Mouse (Mus musculus): ENCODE results near the gene Rab30.

Gene Rab30

GRCm38 (mm10) chr7:92802158-92802557 is 60.8 kb downstream of the Rab30 start:
- no peak for DNase-seq

DNA sequence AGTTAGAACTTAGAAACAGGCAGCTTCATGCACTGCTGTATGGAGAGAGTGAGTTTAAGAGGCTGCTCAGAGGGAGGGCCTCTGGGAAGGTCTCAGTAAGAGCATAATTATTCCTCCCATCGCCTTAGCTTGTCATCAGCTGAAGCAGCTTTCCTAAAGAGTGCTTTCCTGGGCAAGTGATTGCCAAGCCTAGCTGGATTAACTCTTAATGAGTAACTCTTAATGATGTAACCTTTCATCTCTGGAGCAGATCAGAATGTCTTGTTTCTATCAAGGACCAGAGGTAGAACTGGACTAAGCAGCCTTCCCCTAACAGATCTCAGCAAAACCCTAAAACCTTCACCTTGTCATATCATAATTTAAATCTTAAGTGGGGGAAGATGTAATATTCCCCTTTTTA is 61.8 kb downstream of the Rab30 start:
- no peak for DNase-seq

GRCm38 (mm10) chr7:92804919-92805668 is 63.7 kb downstream of the Rab30 start:
- no peak for DNase-seq

DNA sequence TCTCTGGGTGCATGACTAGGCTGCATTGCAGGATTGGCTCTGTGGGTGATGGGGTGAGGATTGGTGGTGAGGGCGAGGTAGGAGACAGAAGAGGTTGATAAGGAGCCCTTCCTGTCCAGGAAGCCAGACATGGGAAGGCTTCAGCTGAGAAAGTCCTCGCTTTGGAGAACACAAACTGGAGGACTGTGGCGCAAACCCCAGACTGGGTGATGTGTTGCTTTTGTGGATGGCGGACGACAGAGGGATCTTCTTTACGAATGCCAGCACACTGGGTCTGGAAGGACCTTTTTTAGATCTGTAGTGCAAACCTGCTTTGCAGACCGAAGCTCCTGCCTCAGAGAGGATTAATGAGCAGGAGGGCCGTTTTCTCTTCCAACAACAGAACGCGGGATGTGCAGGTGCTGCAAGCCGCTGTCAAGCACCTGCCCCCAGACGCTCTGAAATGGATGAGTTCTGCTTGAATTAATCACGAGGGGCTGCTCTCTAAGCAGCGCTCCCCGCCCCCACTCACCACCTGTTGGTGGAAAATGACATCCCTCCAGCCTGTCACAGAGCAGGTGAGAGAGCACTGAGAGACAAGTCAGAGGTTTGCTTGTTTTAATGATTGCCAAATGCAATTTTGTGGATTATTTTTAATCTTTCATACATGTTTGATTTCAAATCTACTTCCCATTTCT is 65.2 kb downstream of the Rab30 start:
- no peak for DNase-seq

- DNase-seq: no peak
Observed at GRCm38 (mm10) chr7:92807482-92807881, 66.1 kb downstream of the Rab30 start.

GRCm38 (mm10) chr7:92811667-92812279 is 70.4 kb downstream of the Rab30 start:
- DNase-seq: no peak

DNA sequence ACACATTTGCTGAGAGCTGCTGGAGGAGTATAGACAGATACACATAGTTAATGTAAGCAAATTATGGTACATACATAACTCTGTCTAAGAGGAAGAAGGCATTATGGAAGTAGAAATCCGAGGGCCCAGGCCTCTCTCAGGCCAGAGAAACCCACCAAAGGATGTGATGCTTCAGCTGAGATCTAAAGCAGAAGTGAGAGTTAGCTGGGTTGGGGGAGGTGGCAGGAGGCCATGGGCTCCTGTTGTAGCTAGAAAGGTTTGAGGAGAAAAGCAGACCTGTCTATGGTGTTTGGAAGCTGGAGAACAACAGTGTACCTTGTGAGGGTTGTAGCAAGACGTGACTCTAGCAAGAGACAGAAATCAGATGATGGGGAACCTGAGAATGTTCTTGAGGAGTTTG is 75.8 kb downstream of the Rab30 start:
- DNase-seq: no peak

- DNase-seq: no peak
Observed at GRCm38 (mm10) chr7:92817886-92818285, 76.5 kb downstream of the Rab30 start.

DNA sequence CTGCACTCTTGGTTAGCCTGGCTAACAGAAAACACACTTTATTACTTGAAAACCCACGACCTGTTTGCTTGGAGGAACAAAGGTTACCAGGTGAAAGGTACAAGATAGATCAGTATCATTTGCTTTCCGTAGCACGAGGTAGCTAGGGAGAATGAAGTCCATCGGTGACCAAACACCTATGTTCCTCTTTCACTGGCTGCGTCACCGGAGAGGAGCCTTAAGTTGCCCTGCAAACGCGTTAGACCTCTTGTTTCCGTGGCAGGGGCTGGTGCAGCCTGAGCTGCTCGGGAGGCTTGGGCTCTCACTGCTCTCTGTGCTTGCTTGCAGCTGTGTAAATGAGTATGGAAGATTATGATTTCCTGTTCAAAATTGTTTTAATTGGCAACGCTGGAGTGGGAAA is 78.3 kb downstream of the Rab30 start:
- DNase-seq: no peak

DNA sequence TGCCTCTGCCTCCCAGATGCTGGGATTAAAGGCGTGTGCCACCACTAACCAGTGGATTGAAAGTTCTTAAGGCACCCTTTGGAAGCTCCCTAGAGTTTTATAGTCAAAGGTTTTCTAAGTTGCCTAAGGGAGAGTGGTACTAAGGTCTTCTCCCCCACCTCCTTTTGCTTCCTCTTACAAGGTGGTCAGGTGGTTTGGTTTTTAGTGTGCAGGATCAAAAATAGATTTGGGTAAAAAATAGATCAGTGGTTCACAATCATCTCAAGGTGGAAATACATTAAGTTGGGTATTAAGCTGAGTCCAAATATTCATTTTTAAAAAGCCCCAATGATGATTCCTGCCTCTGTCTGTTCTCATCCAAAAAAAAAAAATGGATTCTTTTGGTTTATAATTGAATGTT is 79.0 kb downstream of the Rab30 start:
- no peak for DNase-seq

- DNase-seq: no peak
Observed at GRCm38 (mm10) chr7:92820941-92821465, 79.6 kb downstream of the Rab30 start.

- DNase-seq: no peak
Observed at GRCm38 (mm10) chr7:92821871-92822270, 80.5 kb downstream of the Rab30 start.

DNA sequence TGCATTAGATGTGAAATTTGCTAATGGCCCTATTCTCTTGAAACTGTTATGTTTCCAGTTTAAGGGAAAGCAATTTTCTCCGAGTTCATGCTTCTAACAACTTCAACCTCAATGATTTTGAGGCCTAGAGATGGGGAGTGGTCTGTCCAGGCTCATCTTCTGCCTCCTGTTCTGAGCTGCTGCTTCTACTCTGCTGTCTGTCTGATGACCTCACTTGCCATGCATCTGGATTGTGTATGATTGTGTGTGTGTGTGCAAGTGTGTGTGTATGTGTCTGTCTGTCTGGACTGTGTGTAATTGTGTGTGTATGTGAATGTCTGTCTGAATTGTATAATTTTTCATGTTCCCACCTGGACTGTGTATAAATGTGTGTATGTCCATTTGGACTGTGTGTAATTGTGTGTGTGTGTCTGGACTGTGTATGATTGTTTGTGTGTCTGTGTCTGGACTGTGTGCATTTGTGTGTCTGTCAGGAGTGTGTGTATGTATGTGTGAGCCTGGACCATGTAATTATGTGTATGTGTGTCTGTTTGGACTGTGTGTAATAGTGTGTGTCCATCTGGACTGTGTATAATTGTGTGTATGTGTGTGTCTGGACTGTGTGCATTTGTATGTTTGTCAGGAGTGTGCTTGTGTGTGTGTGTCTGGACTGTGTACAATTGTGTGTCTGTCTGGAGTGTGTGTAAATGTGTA is 81.2 kb downstream of the Rab30 start:
- no peak for DNase-seq

DNA sequence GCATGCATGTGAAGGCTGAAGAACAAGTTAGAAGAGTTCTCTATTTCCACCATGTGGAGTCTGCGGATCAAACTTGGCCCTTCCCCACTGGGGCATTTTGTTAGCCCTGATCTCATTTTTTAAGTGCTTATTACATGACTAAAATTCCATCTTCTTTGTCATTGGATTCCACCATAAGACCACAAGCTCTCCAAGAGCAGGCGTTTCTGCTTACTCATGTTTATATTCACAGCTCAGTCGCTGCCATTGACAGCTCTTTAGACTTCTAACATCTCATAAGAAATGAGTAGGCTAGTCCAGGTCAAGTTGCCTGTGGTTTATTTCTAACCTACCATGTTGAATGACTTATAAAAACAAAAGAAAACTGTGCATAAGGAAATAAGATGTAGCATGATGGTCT is 84.8 kb downstream of the Rab30 start:
- DNase-seq: no peak

- DNase-seq: no peak
Observed at GRCm38 (mm10) chr7:92827981-92828380, 86.6 kb downstream of the Rab30 start.

DNA sequence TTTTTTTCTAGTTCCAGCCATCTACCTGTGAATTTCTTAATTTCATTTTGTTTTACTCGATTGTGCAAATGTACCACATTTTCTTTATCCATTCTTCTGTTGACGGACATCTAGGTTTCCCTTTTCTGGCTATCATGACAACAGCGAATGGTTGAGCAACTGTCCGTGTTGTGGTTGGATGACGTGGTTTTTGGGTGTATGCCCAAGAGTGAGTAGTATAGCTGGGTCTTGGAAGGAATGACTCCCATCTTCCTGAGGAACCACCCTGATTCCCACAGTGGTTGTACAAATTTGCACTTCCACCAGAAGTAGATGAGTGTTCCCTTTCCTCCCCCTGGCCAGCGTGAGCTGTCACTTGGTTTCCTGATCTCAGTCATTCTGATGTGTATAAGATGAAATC is 91.0 kb downstream of the Rab30 start:
- no peak for DNase-seq

DNA sequence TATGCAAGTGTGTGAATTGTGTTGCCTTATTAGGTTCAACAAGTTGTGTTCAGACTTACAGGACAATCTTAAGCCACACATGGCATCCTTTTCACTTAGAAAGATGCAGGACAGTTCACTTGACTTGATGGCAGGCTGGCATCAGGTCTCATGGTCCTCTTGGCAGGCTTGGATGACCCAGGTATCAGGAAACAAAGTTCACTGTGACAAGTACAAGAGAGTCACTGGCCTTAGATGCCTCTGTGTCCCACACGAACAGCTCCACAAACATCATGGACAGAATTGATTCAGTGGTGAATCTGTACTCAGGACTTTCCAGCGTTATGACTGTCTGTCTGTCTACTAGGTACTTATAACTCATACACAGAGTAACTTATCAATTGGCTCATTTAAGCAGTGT is 93.0 kb downstream of the Rab30 start:
- no peak for DNase-seq

- no peak for DNase-seq
Observed at GRCm38 (mm10) chr7:92836447-92836846, 95.0 kb downstream of the Rab30 start.

DNA sequence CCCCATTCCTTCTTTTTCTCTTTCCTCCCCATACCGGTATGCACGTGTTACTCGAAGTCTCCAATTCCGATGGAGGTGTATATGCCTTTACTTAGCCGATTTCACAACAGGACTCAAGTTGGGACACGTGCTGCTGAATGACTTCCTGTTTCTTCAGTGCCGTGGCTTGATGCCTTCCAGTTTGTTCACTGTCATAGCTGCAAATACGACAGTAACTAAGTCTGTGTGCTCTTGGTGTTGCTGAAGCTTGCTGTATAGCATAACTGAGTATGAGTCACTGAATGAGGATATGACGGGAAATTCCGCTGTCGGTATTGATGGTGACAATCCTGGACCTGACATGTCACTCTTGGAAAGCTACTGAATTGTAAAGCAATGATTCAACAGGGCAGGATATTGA is 95.8 kb downstream of the Rab30 start:
- DNase-seq: no peak

DNA sequence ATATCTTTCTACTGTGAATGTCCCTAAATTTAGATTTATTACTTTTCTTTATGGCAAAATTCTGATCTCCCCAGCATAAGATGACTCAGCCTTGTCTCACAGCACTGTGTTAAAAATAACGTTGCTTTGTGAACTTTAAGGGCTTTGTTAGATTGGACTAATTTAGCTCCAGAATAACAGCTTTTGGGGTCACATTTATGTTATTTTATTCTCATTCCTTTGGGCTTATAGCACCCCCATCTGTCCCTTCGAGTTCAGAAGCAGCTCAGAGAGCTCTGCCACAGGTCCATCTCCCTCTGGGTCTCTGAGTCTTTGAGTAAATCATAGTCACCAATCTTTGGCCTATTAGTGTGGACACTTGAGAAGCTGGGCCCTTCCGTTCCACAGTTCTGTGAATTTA is 96.5 kb downstream of the Rab30 start:
- DNase-seq: no peak

DNA sequence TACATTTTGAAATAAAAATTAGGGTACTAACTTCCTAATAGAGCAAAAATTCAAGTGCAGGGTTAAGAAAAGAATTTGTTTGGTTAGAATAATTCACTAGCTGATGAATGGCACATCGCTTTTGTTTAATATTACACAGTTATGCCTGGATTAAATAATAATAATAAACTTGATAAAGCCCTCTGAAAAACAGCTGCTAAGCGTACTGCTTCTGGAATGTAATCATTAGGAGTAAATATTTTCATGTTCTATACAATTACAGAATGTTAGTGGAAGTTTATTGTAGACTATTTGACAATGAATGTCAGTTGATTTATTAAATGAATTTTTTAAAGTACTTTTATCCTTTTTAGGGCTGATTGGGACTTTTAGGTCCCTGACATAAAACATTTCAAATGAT is 100.9 kb downstream of the Rab30 start:
- DNase-seq: no peak

DNA sequence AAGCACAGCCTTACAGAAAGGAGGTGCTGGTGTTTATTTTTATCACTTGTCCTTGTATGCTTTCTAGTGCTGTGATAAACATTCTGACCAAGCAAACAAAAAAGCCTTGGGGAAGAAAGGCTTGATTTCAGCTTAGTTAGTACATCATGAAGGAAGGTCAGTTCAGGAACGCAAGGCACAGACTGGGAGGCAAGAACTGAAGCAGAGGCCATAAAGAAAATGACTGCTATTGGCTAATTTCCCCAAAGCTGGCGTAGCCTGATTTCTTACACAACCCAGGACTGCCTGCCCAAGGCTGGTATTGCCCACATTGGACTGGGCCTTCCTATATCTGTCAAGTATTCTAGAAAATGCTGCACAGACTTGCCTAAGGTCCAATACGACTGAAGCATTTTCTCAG is 106.8 kb downstream of the Rab30 start:
- DNase-seq: no peak

- no peak for DNase-seq
Observed at GRCm38 (mm10) chr7:92866526-92866925, 125.1 kb downstream of the Rab30 start.

All from thymus, adult 18-20 months (tissue).